Mouse (Mus musculus) ovary, adult 18-20 months (tissue): ENCODE data around the gene Homer3.

Experiments
- DNase-seq: peaks from one replicate; pipeline ENCODE4 v3.0.0; 2022; ENCODE audit warnings: low spot score, mixed read lengths

The Homer3 gene

DNA sequence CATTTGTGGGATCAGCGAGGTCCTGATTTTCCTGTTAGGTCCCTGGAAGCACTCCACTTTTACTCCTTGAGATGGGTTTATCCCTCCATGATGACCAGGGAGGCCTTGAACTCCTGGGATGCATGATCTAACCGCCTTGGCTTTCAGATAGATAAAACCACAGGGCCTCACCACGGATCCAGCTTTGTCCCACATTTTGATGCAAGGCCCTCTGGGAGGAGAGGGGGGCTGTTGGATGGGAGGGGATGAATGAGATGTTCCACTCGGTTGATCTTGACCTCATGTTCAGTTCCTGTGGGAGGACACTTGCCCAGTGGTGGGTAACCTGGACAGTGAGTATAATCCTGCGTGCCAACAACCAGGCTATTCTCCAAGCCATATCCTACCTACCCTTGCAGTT lies 1.8 kb downstream of the Homer3 start:
- no peak for DNase-seq

DNA sequence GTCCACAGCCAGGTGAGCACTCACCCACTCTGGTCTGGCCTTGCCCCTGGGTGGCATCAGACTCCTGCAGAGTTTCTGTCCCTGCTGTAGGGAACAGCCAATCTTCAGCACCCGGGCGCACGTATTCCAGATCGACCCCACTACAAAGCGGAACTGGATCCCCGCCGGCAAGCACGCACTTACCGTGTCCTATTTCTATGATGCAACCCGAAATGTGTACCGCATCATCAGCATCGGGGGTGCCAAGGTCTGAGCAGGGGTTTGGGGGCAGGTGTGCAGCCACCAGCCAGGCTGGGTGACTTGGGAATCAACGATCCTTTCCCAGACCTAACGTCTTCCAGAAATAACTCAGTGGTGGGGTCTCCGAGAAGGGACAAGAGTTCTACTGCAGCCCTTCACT lies 2.7 kb downstream of the Homer3 start:
- no peak for DNase-seq

DNA sequence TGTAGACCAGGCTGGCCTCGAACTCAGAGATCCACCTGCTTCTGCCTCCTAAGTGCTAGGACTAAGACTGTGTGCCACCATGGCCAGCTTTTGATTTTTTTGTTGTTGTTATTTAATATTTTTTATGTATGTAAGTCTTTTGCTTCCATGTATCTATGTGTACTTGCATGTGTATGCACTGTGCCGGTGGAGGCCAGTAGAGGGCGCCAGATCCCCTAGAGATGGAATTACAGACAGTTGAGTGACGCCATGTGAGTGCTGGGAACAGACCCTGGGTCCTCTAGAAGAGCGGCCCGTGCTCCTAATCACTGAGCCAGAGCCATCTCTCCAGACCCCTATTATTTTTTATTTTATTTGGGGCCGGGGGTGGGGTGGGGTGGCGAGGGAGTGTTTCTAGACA lies 4.1 kb downstream of the Homer3 start:
- no peak for DNase-seq

DNA sequence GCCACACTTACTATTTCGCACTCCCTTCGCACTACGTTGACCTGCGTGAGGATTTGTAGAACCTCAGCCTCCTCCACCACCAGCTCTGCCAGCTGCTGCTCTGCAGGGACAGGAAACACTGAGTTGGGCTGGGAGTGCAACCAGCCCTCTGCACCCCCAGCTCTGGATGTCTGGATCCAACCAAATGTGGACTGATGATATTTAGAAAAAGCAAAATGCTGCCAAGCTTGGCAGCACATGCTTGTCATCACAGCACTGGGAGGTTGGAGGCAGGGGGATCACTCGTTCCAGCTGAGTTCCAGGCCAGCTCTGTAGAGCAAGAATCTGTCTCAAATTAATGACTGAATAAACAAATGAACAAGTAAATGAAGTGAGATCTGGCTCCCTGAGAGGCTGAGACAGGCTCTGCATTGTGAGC lies 11.4 kb downstream of the Homer3 start:
- DNase-seq: no peak

DNA sequence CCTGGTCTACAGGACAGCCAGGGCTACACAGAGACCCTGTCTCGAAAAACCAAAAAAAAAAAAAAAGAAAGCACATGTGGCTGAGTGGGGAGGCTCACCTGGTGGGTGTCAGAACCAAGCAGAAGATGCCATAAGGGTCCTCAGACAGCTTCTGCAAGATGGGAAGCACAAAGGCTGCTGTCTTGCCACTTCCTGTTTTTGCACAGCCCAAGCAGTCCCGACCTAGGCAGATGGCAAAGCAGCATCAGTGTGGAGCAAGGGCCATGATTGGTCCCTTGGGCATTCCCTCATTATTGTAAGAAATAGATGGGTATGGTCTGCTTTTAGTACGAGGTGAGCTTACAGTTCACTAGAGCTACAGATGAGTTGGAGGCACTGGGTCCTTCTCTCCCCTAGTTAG lies 18.3 kb downstream of the Homer3 start:
- DNase-seq: no peak

DNA sequence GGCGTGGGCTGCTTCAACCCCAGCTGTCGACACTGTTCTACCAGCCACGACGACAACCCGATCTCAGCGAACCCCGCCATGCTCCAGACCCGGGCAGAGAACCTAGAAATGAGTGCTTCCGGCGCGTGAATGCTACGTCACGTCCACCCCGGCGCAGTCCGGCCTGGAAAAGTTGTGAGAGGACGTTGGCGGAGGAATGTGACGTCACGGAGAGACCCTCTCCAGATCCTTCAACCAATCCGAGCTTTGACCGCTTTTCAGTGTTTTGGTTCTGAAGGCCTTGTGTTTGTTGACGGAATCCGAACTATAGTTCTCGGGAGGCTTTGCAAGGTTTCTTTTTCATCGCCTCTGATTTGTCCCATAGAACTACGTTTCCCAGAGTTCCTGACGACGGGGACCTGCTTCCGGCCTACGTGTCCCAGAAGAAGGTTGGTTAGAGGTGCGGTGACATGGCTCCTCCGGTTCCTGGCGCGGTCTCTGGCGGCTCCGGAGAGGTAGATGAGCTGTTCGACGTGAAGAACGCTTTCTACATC lies 19.8 kb downstream of the Homer3 start, which contains the start of the genes Ddx49 and Cope:
Ddx49 (minus strand) TSS at position 132 of the 533 bp plus-strand sequence.
Cope (plus strand) TSS at position 161 of the 533 bp plus-strand sequence.
- peak; percentile 83 for DNase-seq

DNA sequence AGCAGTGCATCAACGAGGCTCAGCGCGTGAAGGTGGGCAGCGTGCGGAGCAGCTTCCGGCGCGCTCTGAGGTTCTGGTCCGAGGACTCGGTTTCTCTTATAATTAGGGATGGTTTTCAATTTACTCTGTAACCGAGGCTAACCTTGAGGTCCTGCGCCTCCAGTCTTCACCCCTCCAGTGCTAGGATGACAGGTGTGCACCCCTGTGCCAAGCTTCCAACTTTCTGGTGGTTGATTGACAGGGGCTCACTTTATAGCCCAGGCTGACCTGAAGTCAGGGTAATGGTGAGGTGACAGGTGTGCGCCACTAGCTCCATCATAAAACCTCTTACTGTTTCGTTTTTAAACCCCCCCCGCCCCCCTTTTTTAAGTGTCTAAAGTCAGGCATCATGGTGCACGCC lies 20.3 kb downstream of the Homer3 start:
- no peak for DNase-seq

DNA sequence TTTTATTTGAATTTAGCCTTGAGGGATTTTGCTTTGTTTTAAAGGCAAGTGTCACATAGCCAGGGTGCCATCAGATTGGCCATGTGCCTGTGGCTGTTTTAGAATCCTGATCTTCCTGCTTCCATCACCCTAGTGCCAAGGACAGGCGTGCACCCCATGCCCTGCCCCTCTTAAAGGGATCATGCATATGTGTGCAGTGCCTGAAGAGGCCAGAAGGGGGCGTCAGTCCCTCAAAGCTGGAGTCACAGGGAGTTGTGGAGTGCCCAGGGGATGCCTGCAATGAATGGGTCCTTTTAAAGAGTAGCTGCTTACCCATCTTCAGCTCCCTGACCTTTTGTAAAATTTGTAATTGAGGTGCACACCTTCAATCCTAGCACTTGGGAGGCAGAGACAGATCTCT lies 26.7 kb downstream of the Homer3 start:
- DNase-seq: no peak

DNA sequence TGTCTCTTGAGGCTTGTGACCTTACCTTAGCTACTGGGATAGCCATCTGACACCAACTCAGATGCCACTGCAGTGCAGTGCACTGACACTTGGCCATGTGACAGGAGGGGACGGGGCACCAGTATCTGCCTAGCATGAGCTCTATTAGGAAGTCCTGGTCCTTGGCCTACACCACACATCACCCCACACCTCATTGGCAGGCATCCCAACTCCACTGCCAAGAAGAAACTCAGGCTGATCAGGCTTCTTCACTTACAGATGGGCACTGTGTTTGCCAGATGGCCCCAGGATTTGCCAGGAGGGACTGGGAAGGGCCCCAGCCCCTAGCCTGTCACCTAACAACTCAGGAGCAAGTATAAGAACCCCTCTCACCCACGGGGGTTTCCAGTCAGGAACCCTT lies 30.8 kb downstream of the Homer3 start:
- DNase-seq: no peak

DNA sequence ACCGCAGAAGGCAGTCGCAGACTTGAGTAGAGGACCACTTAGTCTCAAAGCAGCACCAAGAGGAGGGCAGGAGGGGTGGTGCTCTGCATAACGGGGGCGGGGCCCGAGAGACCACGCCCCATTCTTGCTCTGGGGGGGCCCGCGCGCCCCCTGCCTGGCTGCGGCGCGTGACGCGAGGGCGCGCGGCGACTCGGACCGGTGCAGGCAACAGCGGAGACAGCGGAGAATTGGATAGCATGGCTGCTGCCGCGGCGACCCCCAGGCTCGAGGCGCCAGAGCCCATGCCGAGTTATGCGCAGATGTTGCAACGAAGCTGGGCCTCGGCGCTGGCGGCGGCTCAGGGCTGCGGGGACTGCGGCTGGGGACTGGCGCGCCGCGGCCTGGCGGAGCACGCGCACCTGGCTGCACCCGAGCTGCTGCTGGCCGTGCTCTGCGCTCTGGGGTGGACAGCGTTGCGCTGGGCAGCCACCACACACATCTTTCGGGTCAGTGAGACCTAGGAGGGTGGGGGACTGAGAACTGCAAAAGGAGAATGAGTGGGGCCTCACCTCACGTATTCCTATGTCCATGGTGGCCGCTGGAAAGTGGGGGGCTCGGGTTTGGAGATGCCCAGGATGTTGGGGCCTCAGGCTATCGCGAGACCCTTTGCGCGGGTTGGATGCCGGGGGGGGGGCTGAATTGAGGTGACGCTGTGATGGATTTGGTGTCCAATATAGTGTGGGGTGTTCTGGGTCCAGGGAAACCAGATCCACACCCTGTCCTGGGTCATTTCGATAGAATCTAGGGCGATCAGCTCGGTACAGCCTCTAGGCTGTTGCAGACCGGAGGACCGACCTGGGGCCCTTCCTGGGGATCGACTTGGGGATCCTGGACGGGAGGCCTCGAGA lies 33.2 kb downstream of the Homer3 start, which contains the start of gene Cers1:
Cers1 (plus strand) TSS at position 152 of the 887 bp plus-strand sequence.
- peak; percentile 50 for DNase-seq

DNA sequence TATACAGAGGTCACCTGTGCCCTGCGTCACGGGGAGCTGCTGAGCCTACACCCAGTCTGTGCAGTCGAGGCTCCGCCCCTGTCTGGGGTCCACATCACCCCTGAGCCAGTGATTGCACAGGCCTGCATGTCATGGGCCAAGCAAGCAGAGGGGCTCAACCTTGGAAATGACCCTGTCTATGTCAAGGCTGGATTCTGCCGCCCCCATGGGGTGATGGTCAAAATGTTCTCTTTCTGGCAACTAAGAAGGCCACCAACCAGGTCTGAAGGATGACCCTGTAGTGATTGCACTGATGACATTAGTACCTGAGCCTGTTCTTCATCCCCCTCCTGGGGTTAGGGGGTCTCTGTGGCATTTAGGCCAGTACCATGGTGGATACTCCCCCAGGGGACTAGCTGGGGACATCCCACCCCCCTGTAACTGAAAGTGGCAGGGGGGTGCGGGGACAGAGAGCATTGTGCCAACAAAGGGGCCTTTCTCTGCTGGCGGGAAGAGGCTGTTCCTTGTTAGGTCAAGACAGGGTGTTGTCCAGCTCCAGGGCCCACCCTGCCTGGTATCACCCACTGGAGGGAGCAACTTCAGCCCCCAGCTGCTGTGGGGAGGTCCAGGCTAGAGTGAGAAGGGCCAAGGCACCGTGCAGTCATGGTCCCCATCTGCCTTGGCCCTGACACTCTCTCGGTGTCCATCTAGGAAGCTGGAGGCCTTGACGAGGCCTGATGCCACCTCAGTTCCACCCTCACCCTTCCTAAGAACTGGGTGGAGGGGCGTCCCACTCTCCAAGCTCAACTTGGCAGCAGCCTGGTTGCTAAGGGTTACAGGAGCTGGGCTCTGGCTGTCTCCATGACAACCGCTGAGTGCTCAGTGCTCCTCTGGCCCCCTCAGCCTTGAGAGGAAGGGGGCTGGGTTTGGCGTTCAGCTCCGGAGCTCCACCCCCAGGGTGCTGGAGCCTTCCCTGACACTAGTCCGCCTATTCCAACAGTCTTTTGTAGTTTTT lies 34.2 kb downstream of the Homer3 start:
- peak; percentile 83 for DNase-seq

DNA sequence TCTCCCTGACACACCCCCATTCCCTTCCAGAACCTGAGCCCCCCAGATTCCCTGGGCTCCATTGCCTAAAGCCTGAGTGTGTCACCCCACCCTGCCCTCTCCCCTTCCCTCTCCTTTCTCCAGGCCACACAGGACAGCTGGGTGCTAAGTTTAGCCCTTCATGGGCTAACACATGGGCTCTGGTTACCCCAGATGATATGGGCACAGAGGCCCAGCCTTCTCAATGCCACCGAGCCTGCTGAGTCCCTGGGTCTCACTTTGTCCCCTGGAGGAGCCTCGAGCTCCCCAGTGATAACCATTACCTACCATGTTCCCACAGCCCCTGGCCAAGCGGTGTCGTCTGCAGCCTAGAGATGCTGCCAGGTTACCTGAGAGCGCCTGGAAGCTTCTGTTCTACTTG lies 35.2 kb downstream of the Homer3 start:
- no peak for DNase-seq

DNA sequence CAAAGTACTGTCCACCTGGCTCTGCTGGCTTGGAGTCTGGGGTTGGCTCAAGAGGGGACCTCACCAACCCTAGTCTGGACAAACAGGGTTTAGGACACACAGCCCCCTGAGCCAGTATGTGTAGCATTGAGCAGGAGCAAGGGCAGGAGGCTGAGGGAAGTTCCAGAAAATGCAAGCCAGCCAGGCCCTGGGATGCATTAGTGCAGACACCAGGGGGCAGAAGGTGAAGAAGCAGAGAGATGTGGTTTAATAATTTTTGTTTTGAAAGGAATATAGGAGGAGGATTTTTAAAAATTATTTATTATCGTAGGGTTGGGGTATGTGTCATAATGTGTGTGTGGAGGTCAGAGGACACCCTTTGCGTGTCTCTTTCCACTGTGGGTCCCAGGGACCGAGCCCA lies 41.1 kb downstream of the Homer3 start:
- no peak for DNase-seq

DNA sequence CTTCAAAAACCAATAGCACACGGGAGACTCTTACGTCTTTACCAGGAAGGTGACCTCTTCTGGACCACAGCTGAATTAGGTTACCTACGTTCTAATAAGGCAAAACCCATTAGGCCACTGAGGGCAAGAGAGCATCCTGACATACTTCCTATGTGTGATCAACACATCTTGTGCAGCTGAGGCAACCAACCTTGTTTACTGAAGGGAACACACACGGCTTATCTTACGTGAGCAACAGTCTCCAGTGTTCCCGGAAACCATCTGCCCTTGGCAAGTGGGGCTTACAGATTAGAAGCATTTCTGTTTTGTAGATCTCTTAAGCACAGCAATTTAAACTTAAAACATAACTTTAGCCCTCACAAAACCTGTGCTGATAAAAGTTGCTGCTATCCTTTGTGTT lies 44.9 kb downstream of the Homer3 start:
- no peak for DNase-seq

DNA sequence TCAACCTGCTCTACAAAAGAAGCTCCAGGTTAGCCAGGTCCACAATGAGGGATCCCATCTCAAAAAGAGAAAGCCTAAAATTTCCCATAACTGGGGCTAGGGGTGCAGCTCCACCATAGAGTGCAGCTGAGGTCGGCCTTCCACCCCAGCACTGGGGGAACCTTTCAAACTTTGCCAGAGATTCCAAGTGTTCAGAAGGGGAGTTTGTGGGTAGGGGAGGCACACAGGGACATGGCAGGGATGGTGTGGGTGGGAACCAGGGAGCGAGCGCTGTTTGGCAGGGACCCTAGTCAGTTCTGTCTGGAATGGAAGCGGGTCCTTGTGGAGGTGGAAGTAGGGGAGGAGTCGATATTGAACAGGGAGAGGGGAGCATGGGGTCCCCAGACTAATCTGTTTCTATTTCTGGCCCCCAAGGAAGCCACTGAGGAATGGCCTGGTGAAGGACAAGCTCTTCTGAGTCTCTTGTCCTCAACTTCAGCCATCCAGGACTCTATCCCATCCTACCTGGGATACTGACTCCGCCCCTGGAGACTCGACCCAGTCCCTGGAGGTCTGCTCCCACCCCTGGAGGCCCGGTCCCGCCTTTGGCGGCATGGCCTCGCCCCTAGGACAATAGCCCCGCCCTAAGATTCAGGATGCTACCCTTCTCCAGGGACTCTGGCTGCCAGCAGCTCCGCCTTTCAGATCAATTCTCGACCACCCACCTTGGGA lies 46.7 kb downstream of the Homer3 start, which contains the start of gene Gdf1:
Gdf1 (plus strand) TSS at position 694 of the 711 bp plus-strand sequence.
- DNase-seq: no peak

DNA sequence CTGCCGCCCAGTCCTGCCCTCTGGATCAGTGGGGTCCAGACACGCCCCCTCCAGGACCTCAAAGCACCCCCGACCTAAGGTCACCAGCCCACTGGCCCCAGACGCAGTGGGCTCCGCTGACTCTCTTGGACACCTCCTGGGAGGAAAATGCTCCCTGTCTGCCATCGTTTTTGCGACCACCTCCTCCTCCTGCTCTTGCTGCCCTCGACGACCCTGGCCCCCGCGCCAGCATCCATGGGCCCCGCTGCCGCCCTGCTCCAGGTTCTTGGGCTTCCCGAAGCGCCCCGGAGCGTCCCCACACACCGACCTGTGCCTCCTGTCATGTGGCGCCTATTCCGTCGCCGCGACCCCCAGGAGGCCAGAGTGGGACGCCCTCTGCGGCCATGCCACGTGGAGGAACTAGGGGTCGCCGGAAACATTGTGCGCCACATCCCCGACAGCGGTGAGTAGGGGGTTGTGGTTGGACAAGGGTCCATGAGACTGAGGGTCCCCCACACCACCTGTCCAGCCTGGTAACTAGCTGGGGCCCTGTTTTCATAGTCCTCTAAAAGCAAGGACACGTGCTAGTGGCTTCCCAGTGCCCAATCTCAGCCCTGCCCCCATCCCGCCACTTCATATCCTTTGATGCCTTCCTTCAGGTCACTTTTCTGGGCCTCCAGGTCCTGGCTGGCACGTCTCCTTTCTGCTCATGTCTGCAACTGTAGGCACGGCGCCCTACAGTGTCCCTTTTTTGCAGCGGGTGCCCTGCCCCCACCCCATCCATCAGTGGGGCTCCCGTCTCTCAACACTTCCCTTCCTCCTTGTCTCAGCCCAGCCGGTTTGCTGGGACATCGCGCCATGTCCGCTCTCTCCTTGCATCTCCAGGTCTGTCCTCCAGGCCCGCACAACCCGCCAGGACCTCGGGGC lies 47.5 kb downstream of the Homer3 start:
- DNase-seq: no peak

DNA sequence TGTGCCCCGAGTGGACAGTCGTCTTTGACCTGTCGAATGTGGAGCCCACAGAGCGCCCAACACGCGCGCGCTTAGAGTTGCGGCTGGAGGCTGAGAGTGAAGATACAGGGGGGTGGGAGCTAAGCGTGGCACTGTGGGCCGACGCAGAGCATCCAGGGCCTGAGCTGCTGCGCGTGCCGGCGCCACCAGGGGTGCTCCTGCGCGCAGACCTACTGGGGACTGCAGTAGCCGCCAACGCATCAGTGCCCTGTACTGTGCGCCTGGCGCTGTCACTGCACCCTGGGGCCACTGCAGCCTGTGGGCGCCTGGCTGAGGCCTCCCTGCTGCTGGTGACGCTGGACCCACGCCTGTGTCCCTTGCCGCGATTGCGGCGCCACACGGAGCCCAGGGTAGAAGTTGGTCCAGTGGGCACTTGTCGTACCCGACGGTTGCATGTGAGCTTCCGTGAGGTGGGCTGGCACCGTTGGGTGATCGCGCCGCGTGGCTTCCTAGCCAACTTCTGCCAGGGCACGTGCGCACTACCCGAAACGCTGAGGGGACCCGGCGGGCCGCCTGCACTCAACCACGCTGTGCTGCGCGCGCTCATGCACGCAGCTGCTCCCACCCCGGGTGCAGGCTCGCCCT lies 48.2 kb downstream of the Homer3 start:
- DNase-seq: no peak

DNA sequence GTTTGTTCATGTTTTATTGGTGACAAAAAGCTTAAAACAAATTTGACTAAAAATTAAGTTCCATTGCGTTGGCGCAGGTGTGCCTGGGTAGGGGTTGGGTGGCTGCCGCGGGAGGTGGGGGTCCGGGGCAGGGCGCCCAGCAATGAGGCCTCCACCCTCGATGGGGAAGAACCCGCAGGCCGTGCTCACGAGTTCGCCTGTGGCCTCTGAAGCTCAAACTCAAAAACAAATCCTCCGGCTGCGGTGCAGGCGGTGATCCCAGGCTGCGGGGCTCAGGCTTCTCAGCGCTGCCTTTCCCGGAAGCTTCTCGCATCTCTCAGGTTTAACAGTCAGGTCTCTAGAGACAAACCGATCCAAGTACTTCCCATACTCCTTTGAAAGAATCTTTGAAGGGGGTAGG lies 48.9 kb downstream of the Homer3 start:
- DNase-seq: no peak

DNA sequence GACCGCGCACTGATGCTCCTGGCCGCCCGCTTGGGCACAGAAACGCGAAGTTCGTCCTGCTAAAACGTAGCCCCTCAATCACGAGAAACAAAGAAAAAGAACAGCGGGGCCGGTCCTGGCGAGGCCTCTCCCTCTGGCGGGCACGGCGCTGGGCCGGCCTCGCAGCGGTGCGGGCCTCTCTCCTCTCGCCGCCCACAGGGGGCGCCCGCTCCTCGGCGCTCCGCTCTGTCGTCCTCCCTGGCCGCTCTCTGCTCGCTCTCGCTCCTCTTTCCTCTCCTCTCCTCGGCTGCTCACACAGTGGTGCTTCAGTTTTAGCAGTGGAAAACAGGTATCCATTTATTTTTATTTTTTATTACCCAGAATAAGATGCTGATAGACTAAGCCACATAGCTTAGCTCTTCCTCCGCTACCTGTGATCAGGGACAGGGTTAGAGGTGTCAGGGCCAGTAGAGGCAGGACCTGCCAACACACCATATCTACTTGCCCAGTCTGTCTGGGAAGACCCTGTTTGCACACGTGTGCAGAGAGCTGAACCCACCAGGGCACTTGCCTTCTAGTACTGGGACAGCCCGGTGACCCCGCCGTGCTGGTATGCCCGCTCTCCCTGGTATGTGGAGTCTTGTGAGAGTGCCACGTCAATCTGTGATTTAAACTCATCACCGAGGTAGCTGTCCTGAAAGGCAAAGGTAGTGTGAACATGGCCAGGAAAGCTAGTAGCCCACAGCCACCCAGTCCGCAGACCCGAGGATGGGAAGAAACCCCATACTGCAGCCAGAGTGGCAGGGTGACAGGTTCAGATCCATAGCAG lies 49.6 kb downstream of the Homer3 start:
- DNase-seq: no peak
